Mouse (Mus musculus): Measurements from ENCODE around the gene Vps52.

DNA sequence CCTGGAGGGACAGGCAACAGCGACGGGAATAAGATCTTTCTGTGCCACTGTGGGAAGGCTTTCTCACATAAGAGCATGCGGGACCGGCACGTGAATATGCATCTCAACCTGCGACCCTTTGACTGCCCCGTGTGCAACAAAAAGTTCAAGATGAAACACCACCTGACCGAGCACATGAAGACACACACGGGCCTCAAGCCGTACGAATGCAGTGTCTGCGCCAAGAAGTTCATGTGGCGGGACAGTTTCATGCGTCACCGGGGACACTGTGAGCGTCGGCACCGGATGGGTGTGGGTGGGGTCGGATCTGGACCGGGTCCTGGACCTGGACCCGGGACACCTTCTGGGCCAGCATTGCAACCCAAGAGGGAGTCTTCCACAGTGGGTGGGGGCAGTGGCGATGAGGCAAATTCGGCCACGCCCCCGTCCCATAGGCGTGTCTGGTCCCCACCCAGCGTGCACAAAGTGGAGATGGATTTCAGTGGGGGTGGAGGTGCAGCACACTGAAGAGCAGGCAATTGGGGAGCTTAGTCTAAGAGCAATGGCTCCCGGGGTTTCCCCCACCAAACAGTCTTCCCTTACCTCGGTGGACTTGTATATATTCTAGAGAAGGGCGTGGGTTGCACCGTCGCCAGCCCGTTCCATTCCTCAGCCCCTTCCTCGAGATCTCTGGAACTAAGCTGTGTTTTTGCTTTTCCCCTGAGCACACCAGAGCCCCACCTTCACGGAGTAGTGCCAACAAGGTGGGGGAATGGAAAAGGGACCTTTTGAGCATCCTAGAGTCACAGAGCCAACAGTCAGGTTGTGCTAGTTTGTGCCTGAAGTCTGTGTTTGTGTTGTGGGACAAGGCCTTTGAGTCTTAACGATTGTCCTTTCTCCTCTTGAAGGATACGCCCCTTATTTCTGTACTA is 37.1 kb upstream of the Vps52 start:
- TF ChIP-seq MYOG (IDR thresholded peaks at IDR 0.05; ENCODE audit: control insufficient read depth, extremely low read depth, insufficient read length) (no peak), FOSL1 (IDR thresholded peaks at IDR 0.05; ENCODE audit: insufficient read depth, low read length, poor library complexity, severe bottlenecking) (no peak), CTCF (IDR thresholded peaks at IDR 0.05; ENCODE audit: control insufficient read depth, insufficient read depth, insufficient read length) (no peak)
